Mouse (Mus musculus): ENCODE results near the gene Ctcfl.

Ctcfl gene

GRCm38 (mm10) chr2:173119023-173119944 is at the start of gene Ctcfl:
TSS of gene Ctcfl (minus strand) at chr2:173119525.
- DNase-seq, result no peak

DNA sequence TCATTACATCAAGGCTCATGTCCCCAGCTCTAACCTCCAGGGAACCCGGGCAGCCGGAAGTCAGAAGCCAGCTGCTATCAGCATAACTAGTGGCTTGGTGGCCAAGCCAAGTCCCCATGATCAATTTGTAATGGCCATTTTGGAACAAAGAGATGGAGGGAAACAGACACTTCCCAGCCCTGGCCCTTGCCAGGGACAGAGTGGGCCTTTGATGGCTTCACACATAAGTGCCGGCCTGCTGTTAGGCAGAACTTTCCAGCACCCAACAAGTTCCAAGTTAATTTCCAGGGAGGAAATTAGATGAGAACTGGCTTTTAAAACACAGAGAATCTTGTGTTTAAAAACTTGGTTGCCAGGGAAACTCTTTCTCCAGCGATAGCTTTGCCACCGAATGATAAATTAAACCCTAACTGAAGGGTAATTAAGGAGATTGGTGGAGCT is 49.1 kb upstream of the Ctcfl start:
- no peak for DNase-seq

DNA sequence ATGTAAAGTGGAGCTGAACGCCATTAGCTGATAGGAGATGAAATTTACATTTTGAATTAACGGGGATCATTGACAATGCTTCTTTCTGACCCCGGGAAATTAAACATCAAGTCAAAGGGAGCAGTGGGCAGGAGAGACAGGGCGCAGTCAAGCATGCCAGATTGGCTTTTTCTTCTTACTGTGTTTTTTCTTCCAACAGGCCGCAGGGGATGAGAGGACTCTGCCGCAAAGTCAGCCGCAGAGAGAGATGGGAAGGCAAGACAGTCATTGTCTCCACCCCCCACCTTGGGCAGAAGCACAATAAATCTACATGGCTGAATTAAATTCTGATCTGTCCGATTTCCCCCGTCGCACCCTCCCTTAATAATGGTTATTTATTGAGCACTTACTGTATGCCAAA is 46.0 kb upstream of the Ctcfl start:
- no peak for DNase-seq

DNA sequence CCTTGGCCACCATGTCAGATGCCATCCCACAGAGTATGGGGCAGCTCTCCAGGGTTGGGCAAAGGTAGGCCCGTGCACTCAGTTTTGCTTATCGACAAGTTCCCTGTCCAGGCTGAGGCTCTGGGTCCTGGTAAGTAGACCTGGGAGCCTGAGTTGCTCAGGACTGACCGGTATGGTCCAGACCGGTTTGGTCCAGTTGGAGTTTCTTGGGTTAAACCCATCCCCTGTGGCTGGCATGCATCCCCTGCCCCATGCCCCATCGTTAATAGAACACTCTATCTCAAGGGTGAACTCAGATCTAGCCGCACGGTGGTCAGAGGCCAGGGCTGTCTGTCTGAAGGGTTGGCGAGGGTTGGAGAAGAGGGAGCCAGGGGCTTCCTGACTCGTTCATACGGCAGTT is 45.6 kb upstream of the Ctcfl start:
- no peak for DNase-seq

DNA sequence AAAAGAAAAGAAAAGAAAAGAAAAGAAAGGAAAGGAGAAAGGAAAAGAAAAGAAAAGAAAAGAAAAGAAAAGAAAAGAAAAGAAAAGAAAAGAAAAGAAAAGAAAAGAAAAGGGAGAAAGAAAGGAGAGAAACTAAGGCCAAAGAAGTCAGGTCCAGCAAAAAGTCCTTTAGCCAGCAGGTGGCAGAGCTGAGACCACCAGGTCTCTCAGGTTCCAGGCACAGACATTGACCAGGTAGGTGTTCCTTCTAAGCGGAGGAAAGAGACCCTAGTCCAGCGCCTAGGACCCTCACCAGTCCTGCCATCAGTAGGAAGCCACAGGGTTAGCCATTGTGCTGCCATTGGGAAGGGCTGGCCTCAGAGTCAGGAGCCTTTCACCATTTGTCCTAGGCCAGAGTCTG is 45.0 kb upstream of the Ctcfl start:
- no peak for DNase-seq

DNA sequence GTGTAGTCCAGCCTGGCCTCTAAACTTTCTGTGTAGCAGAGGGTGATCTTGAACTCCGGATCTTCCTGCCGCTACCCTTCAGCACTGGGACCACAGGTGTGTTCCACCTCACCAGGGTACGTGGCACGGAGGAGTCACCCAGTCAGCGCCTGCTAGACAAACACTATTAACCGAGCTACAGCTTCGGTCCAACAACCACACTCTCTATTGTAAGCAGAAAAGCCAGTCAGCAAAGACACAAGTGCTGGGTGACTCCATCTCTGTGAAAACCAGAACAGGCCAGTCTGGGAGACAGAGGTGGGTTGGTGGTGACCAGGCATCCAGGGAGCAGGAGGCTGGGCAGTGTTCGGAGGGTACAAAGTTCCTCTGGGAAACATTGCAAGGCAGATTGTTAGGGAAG is 44.1 kb upstream of the Ctcfl start:
- DNase-seq, result no peak

DNA sequence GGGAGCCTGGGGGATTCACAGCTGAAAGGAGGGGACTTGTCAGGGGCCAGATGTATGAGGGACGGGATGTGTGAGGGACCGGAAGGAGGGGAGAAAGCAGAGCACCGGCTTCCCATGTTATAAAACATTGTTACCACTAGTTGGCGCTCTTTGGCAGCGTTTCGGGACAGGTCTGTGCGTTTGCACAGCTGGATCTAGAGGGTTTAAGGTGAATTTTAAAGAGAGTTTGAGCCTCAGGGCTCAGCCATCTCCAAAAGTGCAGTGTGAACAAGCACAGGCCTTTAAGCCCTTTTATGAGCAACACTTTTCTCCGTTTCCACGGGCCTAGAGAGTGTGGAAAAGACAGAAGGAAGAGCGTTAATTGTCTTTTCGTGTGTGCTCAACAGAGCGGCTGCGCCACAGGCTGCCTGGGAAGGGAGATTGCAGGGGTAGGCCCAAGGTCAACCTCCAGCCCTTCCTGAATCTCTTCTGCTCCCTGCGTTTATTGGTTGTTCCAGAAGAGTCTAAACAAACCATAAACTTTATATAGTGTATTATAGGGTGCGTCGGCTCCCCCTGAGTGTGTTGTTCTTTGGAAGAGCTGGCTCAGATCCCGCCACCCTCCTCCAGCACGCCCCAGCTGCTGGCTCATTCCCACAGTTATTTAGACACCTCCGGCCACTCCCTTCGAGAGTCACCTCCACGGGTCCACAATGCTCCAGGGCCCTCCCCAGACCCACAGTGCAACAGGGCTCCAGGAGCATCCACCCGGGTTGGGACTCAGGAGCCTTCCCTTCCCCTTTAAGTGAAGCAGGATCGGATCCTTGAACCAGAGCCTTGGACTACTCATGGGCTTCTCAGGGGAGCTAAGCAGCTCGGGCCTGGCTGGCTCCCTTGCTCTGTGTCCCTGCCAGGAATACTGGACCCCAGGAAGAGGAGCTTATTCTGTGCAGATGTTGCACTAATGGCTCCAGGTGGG is 40.3 kb upstream of the Ctcfl start:
- peak; percentile 83 for DNase-seq

- DNase-seq, result no peak
Observed at GRCm38 (mm10) chr2:173158390-173159055, 39.2 kb upstream of the Ctcfl start.

- no peak for DNase-seq
Observed at GRCm38 (mm10) chr2:173157871-173158270, 38.5 kb upstream of the Ctcfl start.

DNA sequence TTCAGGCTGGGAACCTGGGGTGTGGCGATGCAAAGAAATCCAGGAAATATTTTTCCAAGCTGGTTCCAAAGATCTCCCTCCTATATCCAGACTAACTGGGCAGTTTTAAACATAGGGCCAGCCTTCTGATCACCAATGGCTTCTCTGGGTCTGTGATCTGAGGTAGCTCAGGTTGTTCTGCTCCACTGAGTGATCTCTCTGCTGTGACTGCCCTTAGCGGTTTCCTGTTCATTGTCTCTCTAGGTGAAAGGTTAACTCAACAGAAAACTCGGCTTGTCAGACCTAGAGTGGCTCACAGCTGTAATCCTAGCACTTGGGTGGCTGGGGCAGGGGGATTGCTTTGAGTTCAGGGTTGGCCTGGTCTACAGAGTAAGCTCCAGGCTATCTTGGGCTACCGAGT is 38.1 kb upstream of the Ctcfl start:
- no peak for DNase-seq

DNA sequence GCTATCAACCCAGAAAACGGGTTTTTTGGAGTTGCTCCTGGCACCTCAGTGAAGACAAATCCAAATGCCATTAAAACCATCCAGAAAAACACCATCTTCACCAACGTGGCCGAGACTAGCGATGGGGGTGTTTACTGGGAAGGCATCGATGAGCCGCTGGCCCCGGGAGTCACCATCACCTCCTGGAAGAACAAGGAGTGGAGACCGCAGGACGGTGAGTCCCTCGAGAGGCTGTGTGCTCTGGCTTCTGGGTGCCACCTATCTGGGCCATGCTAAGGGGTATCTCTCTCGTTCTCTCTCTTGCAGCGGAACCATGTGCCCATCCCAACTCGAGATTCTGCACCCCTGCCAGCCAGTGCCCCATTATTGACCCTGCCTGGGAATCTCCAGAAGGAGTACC is 37.6 kb upstream of the Ctcfl start:
- no peak for DNase-seq

DNA sequence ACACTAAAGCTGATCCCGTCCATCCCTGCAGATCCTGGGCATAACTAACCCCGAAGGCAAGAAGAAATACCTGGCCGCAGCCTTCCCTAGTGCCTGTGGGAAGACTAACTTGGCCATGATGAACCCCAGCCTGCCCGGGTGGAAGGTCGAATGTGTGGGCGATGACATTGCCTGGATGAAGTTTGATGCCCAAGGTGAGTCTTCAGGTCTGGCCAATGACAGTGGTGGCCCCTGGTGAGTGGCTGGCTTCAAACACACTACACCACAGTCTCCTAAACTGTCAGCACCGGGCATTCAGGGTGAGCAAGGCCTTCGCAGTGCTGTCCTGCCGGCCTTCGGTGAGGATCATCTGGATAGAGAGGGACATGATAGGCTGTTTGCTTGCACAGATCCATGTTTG is 36.6 kb upstream of the Ctcfl start:
- no peak for DNase-seq

- no peak for DNase-seq
Observed at GRCm38 (mm10) chr2:173154962-173155361, 35.6 kb upstream of the Ctcfl start.

DNA sequence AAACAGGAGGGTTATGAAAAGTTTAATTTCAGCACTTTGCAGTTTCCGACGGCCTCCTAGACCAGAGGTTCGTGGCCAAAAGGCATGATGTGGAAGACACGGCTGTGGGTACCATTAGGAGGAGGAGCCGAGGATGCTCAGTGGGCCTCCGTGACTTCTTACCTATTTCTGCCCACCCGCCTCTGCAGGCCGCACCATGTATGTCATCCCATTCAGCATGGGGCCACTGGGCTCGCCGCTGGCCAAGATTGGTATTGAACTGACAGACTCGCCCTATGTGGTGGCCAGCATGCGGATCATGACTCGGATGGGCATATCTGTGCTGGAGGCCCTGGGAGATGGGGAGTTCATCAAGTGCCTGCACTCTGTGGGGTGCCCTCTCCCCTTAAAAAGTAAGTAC is 35.2 kb upstream of the Ctcfl start:
- no peak for DNase-seq

- no peak for DNase-seq
Observed at GRCm38 (mm10) chr2:173153266-173153665, 33.9 kb upstream of the Ctcfl start.

GRCm38 (mm10) chr2:173152436-173153151 is 33.3 kb upstream of the Ctcfl start, which contains the start of gene Pck1:
TSS of gene Pck1 (plus strand) at chr2:173153048.
- DNase-seq, result no peak

GRCm38 (mm10) chr2:173151784-173152284 is 32.5 kb upstream of the Ctcfl start:
- DNase-seq, result no peak

DNA sequence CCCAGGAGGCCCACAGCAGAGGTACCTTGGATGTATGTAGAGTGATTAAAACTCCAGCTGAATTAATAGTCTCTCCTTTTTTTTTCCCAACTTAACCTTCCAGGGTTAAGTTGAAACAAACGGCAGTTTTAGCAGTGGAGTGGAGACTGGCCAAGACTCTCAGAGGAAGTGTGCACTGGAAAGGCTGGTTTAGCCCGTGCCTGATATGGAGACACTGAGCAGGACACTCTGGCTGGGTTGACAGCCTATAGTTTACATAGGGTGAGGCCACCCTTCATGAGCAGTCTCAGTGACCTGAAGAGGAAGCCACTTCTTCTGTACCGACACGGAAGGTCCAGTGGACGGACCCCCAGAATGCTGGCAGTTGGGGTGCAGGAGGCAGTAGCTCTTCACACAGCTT is 32.0 kb upstream of the Ctcfl start:
- DNase-seq, result no peak

DNA sequence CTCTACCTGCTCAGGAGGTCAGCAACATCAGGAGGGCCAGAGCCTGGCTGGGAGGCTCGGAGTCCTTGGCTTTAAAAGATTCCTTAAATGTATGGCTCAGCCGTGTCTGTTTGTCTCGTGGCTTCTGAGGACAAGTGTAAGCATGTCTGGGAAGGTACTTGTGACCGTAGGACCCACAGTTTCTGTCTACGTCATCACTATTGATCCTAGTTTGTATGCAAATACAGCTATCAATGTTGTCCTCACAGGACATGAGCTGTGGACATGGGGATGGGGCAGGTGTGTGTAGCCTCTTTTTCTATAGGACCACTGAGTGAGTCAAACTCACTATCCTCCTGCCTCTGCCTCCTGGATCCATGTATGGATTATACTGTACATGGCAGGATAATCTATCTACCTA is 28.7 kb upstream of the Ctcfl start:
- no peak for DNase-seq

DNA sequence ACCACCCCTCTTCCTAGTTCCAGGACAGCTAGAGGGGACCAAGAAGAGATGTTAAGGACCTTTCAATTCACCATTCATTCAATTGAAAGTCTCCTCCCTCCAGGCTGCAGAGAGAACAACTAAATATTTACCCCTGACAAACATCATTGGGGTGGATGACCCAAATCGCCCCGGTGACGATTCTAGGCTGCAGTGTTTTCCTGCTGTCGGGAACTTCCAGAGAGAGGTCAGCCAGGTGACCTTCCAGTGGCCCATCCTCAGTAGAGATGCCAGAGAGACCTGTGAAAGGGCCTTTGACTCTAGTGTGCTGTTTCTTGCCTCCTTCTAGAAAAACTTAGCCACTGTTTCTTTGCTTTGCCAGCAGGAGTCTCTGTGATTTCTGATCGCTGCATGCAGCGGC is 27.4 kb upstream of the Ctcfl start:
- no peak for DNase-seq

DNA sequence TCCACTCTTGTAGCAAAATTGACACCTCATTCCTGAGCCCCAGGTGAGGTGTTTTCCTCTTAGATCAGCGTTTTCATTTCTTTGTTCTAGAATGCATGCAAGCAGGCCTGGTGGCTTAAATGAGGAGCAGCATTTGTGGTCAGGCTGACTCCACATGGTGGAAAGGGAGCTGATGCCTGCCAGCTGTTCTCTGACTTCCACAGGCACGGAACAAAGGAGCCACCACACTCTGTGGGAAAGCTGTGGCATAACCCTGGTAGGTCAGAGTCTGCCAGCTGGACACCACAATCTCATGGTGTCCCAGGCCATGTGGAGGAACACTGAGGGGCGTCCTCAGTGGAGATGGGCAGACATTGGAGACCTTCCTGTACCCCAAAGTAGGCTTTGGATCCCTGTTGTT is 26.5 kb upstream of the Ctcfl start:
- DNase-seq, result no peak

GRCm38 (mm10) chr2:173143611-173144010 is 24.3 kb upstream of the Ctcfl start:
- DNase-seq, result no peak

Data from retina, postnatal 1 day (tissue).